ENCODE assay signal across 26 mouse cellular contexts in genomic region chr15:82902521-82902920, GRCm38 (mm10).
DNase-seq lines count a peak whose midpoint lies in the region; ATAC-seq lines count a peak whose summit lies in the region.
"Had no signal": no experiment of that assay in that cellular context is flagged by ENCODE, and none has a peak within 500 bp of the region (broad histone marks: within the 10 kb centered on the region; RNA-seq: fewer than 3 reads in every experiment).

No protein-coding gene starts in this region.

- 37% methylated on average over 4 of the region's 4 CpGs for WGBS in hindbrain, embryonic 10.5 days
- WGBS in hindbrain, embryonic 11.5 days, result 28% methylated on average over 4 of the region's 4 CpGs
- WGBS in midbrain, embryonic 12.5 days, result 18% methylated on average over 4 of the region's 4 CpGs
- 16% methylated on average over 4 of the region's 4 CpGs for WGBS in midbrain, embryonic 13.5 days

- peak overlapping the region; percentile 76 for H3K27ac ChIP-seq in hindbrain, embryonic 10.5 days
- H3K27ac ChIP-seq in hindbrain, embryonic 11.5 days (ENCODE audit: low read depth, low read length), result no peak overlapping the region
- H3K27ac ChIP-seq in midbrain, embryonic 12.5 days (replicated peaks), result peak overlapping the region; percentile 1; the same call in 1 of the 2 replicates
- H3K27ac ChIP-seq in midbrain, embryonic 13.5 days, result no peak overlapping the region
- H3K27ac ChIP-seq: heart, adult 2 months; heart, embryonic 13.5 days; hindbrain, embryonic 12.5 days; liver, embryonic 15.5 days; stomach, embryonic 15.5 days had no signal

- peaks cover 71% of the 10 kb centered on the region for H3K27me3 ChIP-seq in hindbrain, embryonic 10.5 days (ENCODE audit: insufficient read depth, poor library complexity, severe bottlenecking)
- H3K27me3 ChIP-seq in hindbrain, embryonic 11.5 days (ENCODE audit: control insufficient read depth, insufficient read depth, low read length), result peaks cover 6% of the 10 kb centered on the region; the same call in 1 of the 2 replicates
- peaks cover 64% of the 10 kb centered on the region for H3K27me3 ChIP-seq in midbrain, embryonic 12.5 days
- peaks cover 39% of the 10 kb centered on the region; the same call in 1 of the 2 replicates for H3K27me3 ChIP-seq in midbrain, embryonic 13.5 days
- H3K27me3 ChIP-seq: CH12.LX; liver, embryonic 15.5 days; Patski; stomach, embryonic 15.5 days had no signal

- H3K4me3 ChIP-seq in hindbrain, embryonic 10.5 days, result no peak overlapping the region
- H3K4me3 ChIP-seq in hindbrain, embryonic 11.5 days (ENCODE audit: low read depth, low read length), result no peak overlapping the region
- H3K4me3 ChIP-seq in midbrain, embryonic 12.5 days, result no peak overlapping the region
- H3K4me3 ChIP-seq in midbrain, embryonic 13.5 days (replicated peaks), result no peak overlapping the region
- H3K4me3 ChIP-seq: heart, adult 2 months; heart, embryonic 13.5 days; hindbrain, embryonic 12.5 days; liver, embryonic 15.5 days; stomach, embryonic 15.5 days had no signal

- no peaks in the 10 kb centered on the region for H3K9me3 ChIP-seq in hindbrain, embryonic 10.5 days
- H3K9me3 ChIP-seq in hindbrain, embryonic 11.5 days (ENCODE audit: control insufficient read depth, low read length), result no peaks in the 10 kb centered on the region
- H3K9me3 ChIP-seq in midbrain, embryonic 12.5 days, result no peaks in the 10 kb centered on the region
- H3K9me3 ChIP-seq in midbrain, embryonic 13.5 days, result no peaks in the 10 kb centered on the region
- H3K9me3 ChIP-seq: heart, embryonic 13.5 days; hindbrain, embryonic 12.5 days; liver, embryonic 15.5 days; stomach, embryonic 15.5 days had no signal

- H3K4me2 ChIP-seq in hindbrain, embryonic 11.5 days (replicated peaks; ENCODE audit: low read depth, low read length), result no peak overlapping the region
- H3K4me2 ChIP-seq in midbrain, embryonic 12.5 days (replicated peaks), result no peak overlapping the region
- H3K4me2 ChIP-seq in midbrain, embryonic 13.5 days (replicated peaks), result no peak overlapping the region
- H3K4me2 ChIP-seq: heart, embryonic 13.5 days; hindbrain, embryonic 12.5 days; liver, embryonic 15.5 days; stomach, embryonic 15.5 days had no signal

- H3K4me1 ChIP-seq in hindbrain, embryonic 10.5 days (replicated peaks), result peaks cover 92% of the 10 kb centered on the region
- H3K4me1 ChIP-seq in hindbrain, embryonic 11.5 days (replicated peaks; ENCODE audit: control insufficient read depth, insufficient read depth, low read length), result peaks cover 33% of the 10 kb centered on the region
- H3K4me1 ChIP-seq in midbrain, embryonic 12.5 days, result peaks cover 89% of the 10 kb centered on the region
- H3K4me1 ChIP-seq in midbrain, embryonic 13.5 days (replicated peaks), result peaks cover 88% of the 10 kb centered on the region

- DNase-seq in embryo, embryonic 10 days (ENCODE audit: low spot score), result peak; percentile 61
- DNase-seq in embryo, embryonic 11 days, result no peak
- DNase-seq in hindbrain, embryonic 10.5 days (ENCODE audit: low spot score), result peak; percentile 29
- DNase-seq in hindbrain, embryonic 11.5 days (ENCODE audit: low spot score), result no peak
- peak; percentile 54 for DNase-seq in retina, embryonic 14.5 days (ENCODE audit: low spot score)
- DNase-seq: adrenal gland, postnatal 10 days; cerebellum, adult 8-10 months; cerebellum, postnatal 25 days; heart, adult 2 months; heart, postnatal 10 days; kidney, adult 9 months; kidney, postnatal 10 days; layer of hippocampus, adult 9-11 months; lung, postnatal 36 days; right cerebral cortex, postnatal 25 days had no signal

- no peak overlapping the region for H3K9ac ChIP-seq in hindbrain, embryonic 11.5 days (ENCODE audit: low read depth, low read length)
- H3K9ac ChIP-seq in midbrain, embryonic 12.5 days (replicated peaks), result no peak overlapping the region
- no peak overlapping the region for H3K9ac ChIP-seq in midbrain, embryonic 13.5 days (replicated peaks)
- H3K9ac ChIP-seq: hindbrain, embryonic 12.5 days; liver, embryonic 15.5 days; stomach, embryonic 15.5 days had no signal

- ATAC-seq in hindbrain, embryonic 11.5 days (ENCODE audit: low FRiP score), result no peak
- no peak for ATAC-seq in midbrain, embryonic 12.5 days (ENCODE audit: low FRiP score, low read depth)
- ATAC-seq in midbrain, embryonic 13.5 days, result no peak
- ATAC-seq in erythroblast, adult 5-6 weeks (replicated peaks; ENCODE audit: low FRiP score, poor library complexity, severe bottlenecking), result no peak
- ATAC-seq: forebrain, embryonic 16.5 days; intestine, postnatal 0 days; Patski had no signal

- H3K36me3 ChIP-seq in hindbrain, embryonic 10.5 days, result no peaks in the 10 kb centered on the region
- no peaks in the 10 kb centered on the region for H3K36me3 ChIP-seq in hindbrain, embryonic 11.5 days (ENCODE audit: control insufficient read depth, insufficient read depth, low read length)
- H3K36me3 ChIP-seq in midbrain, embryonic 12.5 days, result no peaks in the 10 kb centered on the region
- no peaks in the 10 kb centered on the region for H3K36me3 ChIP-seq in midbrain, embryonic 13.5 days
- H3K36me3 ChIP-seq: heart, embryonic 13.5 days; hindbrain, embryonic 12.5 days; liver, embryonic 15.5 days; stomach, embryonic 15.5 days had no signal

Comparison
In these comparisons a context has a peak if more than half of its experiments do, and no peak if none do; other contexts are left out.
1. DNase-seq: peak in embryo, embryonic 10 days (single experiment), hindbrain, embryonic 10.5 days (single experiment) and retina, embryonic 14.5 days (single experiment); none in embryo, embryonic 11 days (single experiment) and hindbrain, embryonic 11.5 days (single experiment).
2. H3K27ac ChIP-seq: peak in hindbrain, embryonic 10.5 days (single experiment) and midbrain, embryonic 12.5 days (single experiment); none in hindbrain, embryonic 11.5 days (single experiment) and midbrain, embryonic 13.5 days (single experiment).